Mouse (Mus musculus) left cerebral cortex, postnatal 14 days (tissue): Measurements from ENCODE around the gene Gm4027. TPM values are rescaled to one million over a fixed set of nuclear protein-coding genes. Genes with fewer than 3 reads are reported as not detected.
"Not testable (repeated sequence)": the region's sequence is repeated elsewhere in the genome, so short reads cannot be mapped to it uniquely, and the experiment has no call there.

ENCODE experiments used
- DNase-seq, 2 experiments: peaks; one replicate each; pipeline ENCODE4 v3.0.0; 2021 to 2022; ENCODE audit warnings: low spot score in 2 of 2, mixed read lengths in 1 of 2
- intact Hi-C: fragments of 180-260 bp; cut with DNase I; formaldehyde crosslinking; loops from one replicate; pipeline ENCODE4 v1.15.1; 2025
- long read RNA-seq, 2 experiments: library from polyadenylated mRNA; stranded (forward); transcript quantifications; one replicate each; pipeline ENCODE4 v2.0.0; 2021
- total RNA-seq, 2 experiments: library from RNA; stranded (reverse); gene quantifications; 2 replicates each; pipeline ENCODE4 v1.2.3; 2021

The Gm4027 gene
- not detected for total RNA-seq
- long read RNA-seq, experiment 1, result 0 reads
- long read RNA-seq, experiment 2, result 0 reads

GRCm38 (mm10) chr12:87618569-87618968 lies at the start of gene Gm4027:
Gm4027 (plus strand) TSS chr12:87618869.
- DNase-seq, intact Hi-C loops: not testable (repeated sequence)

- DNase-seq, intact Hi-C loops: not testable (repeated sequence)
Observed at GRCm38 (mm10) chr12:87601388-87601787, 17.3 kb upstream of the Gm4027 start.

- intact Hi-C loops, DNase-seq: not testable (repeated sequence)
Observed at GRCm38 (mm10) chr12:87602388-87602787, 16.3 kb upstream of the Gm4027 start, which contains the start of gene Oog1. Oog1 (plus strand) TSS chr12:87602688.

GRCm38 (mm10) chr12:87644520-87644919 lies 25.9 kb downstream of the Gm4027 start, which contains the start of gene Gm16381:
Gm16381 (minus strand) TSS chr12:87644620.
- intact Hi-C loops, DNase-seq: not testable (repeated sequence)

GRCm38 (mm10) chr12:87652916-87653703 lies 34.4 kb downstream of the Gm4027 start:
- intact Hi-C loops, DNase-seq: not testable (repeated sequence)

Other genes with a start within 250 kb of the Gm4027 start
- 10 to 100 TPM; 43.8 to 49.1 TPM for gene Sptlc2, start 230.5 kb upstream of the Gm4027 start, total RNA-seq
- gene Slirp, start 175.0 kb upstream of the Gm4027 start, total RNA-seq, result 10 to 100 TPM; 79.6 to 93.9 TPM
- gene Alkbh1, start 174.9 kb upstream of the Gm4027 start, total RNA-seq, result 10 to 100 TPM; 17.1 to 17.2 TPM
- gene Snw1, start 146.6 kb upstream of the Gm4027 start, total RNA-seq, result 10 to 100 TPM; 50.5 to 54.1 TPM
- gene Gm5788, start 124.1 kb upstream of the Gm4027 start, total RNA-seq, result not detected
- gene Gm8300, start 104.6 kb upstream of the Gm4027 start, total RNA-seq, result not detected
- gene Oog1, start 16.2 kb upstream of the Gm4027 start, total RNA-seq, result not detected
- gene Gm16381, start 25.8 kb downstream of the Gm4027 start, total RNA-seq, result not detected
- gene Gm21319, start 156.9 kb downstream of the Gm4027 start, total RNA-seq, result not detected
- not detected for gene Gm21936, start 176.6 kb downstream of the Gm4027 start, total RNA-seq
- gene BB287469, start 197.7 kb downstream of the Gm4027 start, total RNA-seq, result not detected
- gene Gm2001, start 223.5 kb downstream of the Gm4027 start, total RNA-seq, result not detected